Mouse (Mus musculus) hindbrain, embryonic 12.5 days (tissue): ENCODE data around the gene Timm10. TPM values are rescaled to one million over a fixed set of nuclear protein-coding genes. Genes with fewer than 3 reads are reported as not detected.

ENCODE experiments used
- ATAC-seq: fragments of 200-750 bp; cut with Nextera tagmentation; 2 replicates; pipeline ENCODE4 v1.8.0; 2017; ENCODE audit warnings: moderate TSS enrichment; ENCODE audit not compliant: low FRiP score
- H3K27ac ChIP-seq: fragments of 300-500 bp; sonication (generic); 2 replicates; pipeline ENCODE4 v1.5.1; 2016; ENCODE audit warnings: mild to moderate bottlenecking
- H3K27me3 ChIP-seq: fragments of 300-500 bp; sonication (generic); 2 replicates; pipeline ENCODE4 v1.6.1; 2016; ENCODE audit warnings: mild to moderate bottlenecking
- H3K36me3 ChIP-seq: fragments of 300-500 bp; sonication (generic); 2 replicates; pipeline ENCODE4 v1.6.1; 2016; ENCODE audit warnings: mild to moderate bottlenecking
- H3K4me1 ChIP-seq: fragments of 300-500 bp; sonication (generic); 2 replicates; pipeline ENCODE4 v1.6.1; 2016
- H3K4me2 ChIP-seq: fragments of 300-500 bp; sonication (generic); replicated peaks from 2 replicates; pipeline ENCODE4 v1.6.1; 2016; ENCODE audit warnings: mild to moderate bottlenecking
- H3K4me3 ChIP-seq: fragments of 300-500 bp; sonication (generic); 2 replicates; pipeline ENCODE4 v1.5.1; 2016; ENCODE audit warnings: mild to moderate bottlenecking
- H3K9ac ChIP-seq: fragments of 300-500 bp; sonication (generic); 2 replicates; pipeline ENCODE4 v1.6.1; 2016; ENCODE audit warnings: mild to moderate bottlenecking, moderate library complexity
- H3K9me3 ChIP-seq: fragments of 300-500 bp; sonication (generic); replicated peaks from 2 replicates; pipeline ENCODE4 v1.6.1; 2016; ENCODE audit warnings: mild to moderate bottlenecking
- WGBS: fragments of 180-500 bp; shearing (Covaris S2); methylation state at CpG from one replicate; pipeline ENCODE4 v1.1.7; 2016; 5-methylcytosine and 5-hydroxymethylcytosine counted together
- polyA plus RNA-seq: library from polyadenylated mRNA; unstranded; fragments of >200 nt; fragmentation: Nextera tagmentation; extraction: Ambion mirVana; gene quantifications from 2 replicates; pipeline ENCODE4 v1.2.1, GENCODE M21; 2016

Gene Timm10
- polyA plus RNA-seq, 1 experiment from 2014 or later: 35.8 TPM

DNA sequence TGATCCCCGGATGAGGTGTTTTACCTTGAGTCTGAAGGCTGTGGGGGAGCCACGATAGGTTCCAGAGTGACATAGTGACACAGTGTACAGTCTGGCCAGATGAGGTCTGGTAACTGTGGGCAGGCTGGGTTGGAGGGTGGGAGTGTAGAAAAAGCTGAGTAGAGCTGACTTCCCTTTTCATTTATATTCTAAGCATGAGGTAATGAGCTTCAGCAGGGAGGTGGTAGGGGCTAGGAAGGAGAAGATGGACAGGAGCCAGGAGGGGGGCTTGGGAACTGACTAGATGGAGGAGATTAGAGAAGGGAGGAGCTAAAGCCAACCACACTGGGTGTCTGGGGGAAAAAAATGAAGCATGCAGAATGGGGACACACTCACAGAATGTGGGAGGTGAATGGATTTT, 42.2 kb downstream of the Timm10 start:
- 73% methylated on average over 2 of the region's 2 CpGs for WGBS
- Histone ChIP-seq H3K9me3 (no peaks in the 10 kb centered on the region), H3K9ac (no peak overlapping the region), H3K27me3 (peaks cover 86% of the 10 kb centered on the region), H3K4me1 (peaks cover 23% of the 10 kb centered on the region), H3K4me3 (no peak overlapping the region), H3K36me3 (no peaks in the 10 kb centered on the region), H3K4me2 (no peak overlapping the region), H3K27ac (no peak overlapping the region)
- ATAC-seq: no peak

- ATAC-seq: no peak
- no peak overlapping the region for H3K4me2 ChIP-seq
- peaks cover 20% of the 10 kb centered on the region for H3K4me1 ChIP-seq
- H3K27ac ChIP-seq: no peak overlapping the region
- no peak overlapping the region for H3K4me3 ChIP-seq
- no peaks in the 10 kb centered on the region for H3K9me3 ChIP-seq
- no peaks in the 10 kb centered on the region for H3K36me3 ChIP-seq
- WGBS: 59% methylated on average over 4 of the region's 4 CpGs
- peaks cover 99% of the 10 kb centered on the region for H3K27me3 ChIP-seq
- H3K9ac ChIP-seq: no peak overlapping the region
Measured at GRCm38 (mm10) chr2:84870623-84871160, 43.9 kb downstream of the Timm10 start.

DNA sequence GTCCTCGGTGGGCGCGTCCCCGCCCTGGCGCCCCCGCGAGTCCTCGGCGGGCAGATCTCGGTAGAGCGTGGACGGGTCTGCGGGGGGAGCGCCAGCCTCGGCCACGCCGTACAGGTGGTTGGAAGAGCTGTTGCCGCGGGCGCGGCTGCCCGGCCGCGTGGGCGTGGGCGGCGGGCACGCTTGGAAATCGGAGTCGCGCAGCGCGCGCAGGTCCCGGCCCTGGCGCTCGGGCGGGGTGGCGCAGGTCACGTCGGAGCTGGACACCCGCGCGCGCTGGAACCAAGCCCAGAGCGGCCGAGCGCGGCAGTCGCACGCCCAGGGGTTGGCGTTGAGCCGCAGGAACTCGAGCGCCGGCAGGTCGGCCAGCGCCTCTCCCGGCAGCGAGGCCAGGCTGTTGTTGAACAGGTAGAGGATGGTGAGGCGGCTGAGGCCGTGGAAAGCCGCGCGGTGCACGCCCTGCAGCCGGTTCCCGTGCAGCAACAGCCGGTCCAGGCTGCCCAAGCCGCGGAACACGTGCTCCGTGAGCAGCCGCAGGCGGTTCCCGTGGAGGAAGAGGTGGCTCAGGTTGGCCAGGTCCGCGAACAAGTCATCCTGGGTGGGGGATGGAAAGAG, 45.4 kb downstream of the Timm10 start:
- Histone ChIP-seq H3K27ac (no peak overlapping the region), H3K4me1 (peaks cover 10% of the 10 kb centered on the region), H3K9ac (peak overlapping the region; percentile 49), H3K9me3 (no peaks in the 10 kb centered on the region), H3K36me3 (no peaks in the 10 kb centered on the region), H3K27me3 (peaks cover 99% of the 10 kb centered on the region), H3K4me3 (peak overlapping the region; percentile 51), H3K4me2 (peak overlapping the region; percentile 88)
- peak; percentile 32; the same call in 1 of the 2 replicates for ATAC-seq
- WGBS: 1% methylated on average over 78 of the region's 78 CpGs

- H3K9ac ChIP-seq: no peak overlapping the region
- H3K9me3 ChIP-seq: no peaks in the 10 kb centered on the region
- peaks cover 71% of the 10 kb centered on the region for H3K27me3 ChIP-seq
- no peak overlapping the region for H3K27ac ChIP-seq
- H3K4me3 ChIP-seq: no peak overlapping the region
- 50% methylated on average over 6 of the region's 6 CpGs for WGBS
- H3K4me2 ChIP-seq: no peak overlapping the region
- no peaks in the 10 kb centered on the region for H3K36me3 ChIP-seq
- ATAC-seq: no peak
- peaks cover 10% of the 10 kb centered on the region for H3K4me1 ChIP-seq
Measured at GRCm38 (mm10) chr2:84875842-84876241, 49.0 kb downstream of the Timm10 start.

Other genes with a start within 250 kb of the Timm10 start
- gene Ctnnd1, start 176.2 kb upstream of the Timm10 start, polyA plus RNA-seq: 52.8 and 62.7 TPM in 2 replicates
- 0.32 and 0.48 TPM in 2 replicates for gene Btbd18, start 167.9 kb upstream of the Timm10 start, polyA plus RNA-seq
- gene Selenoh, start 156.2 kb upstream of the Timm10 start, polyA plus RNA-seq: 281 and 304 TPM in 2 replicates
- not detected in 2 replicates for gene Gm28635, start 149.0 kb upstream of the Timm10 start, polyA plus RNA-seq
- 49.3 and 50.0 TPM in 2 replicates for gene Med19, start 148.6 kb upstream of the Timm10 start, polyA plus RNA-seq
- gene Tmx2, start 147.9 kb upstream of the Timm10 start, polyA plus RNA-seq: 172 and 181 TPM in 2 replicates
- gene Zdhhc5, start 111.8 kb upstream of the Timm10 start, polyA plus RNA-seq: 30.0 and 33.8 TPM in 2 replicates
- 35.0 and 37.0 TPM in 2 replicates for gene Clp1, start 99.6 kb upstream of the Timm10 start, polyA plus RNA-seq
- 21.0 and 22.4 TPM in 2 replicates for gene Ypel4, start 92.9 kb upstream of the Timm10 start, polyA plus RNA-seq
- gene Gm19426, start 83.3 kb upstream of the Timm10 start, polyA plus RNA-seq: 9.7 and 10.9 TPM in 2 replicates
- gene Serping1, start 51.6 kb upstream of the Timm10 start, polyA plus RNA-seq: 35.4 and 43.2 TPM in 2 replicates
- gene Ube2l6, start 28.2 kb upstream of the Timm10 start, polyA plus RNA-seq: 32.9 and 34.0 TPM in 2 replicates
- 0.13 TPM in 1 of 2 replicates, not detected in the other for gene Smtnl1, start 4.3 kb upstream of the Timm10 start, polyA plus RNA-seq
- gene Slc43a1, start 11.9 kb downstream of the Timm10 start, polyA plus RNA-seq: 9.1 and 12.0 TPM in 2 replicates
- 5.2 and 6.4 TPM in 2 replicates for gene Rtn4rl2, start 59.7 kb downstream of the Timm10 start, polyA plus RNA-seq
- gene Slc43a3, start 109.6 kb downstream of the Timm10 start, polyA plus RNA-seq: 20.7 and 21.2 TPM in 2 replicates
- 0.26 TPM in 1 of 2 replicates, not detected in the other for gene Prg2, start 153.5 kb downstream of the Timm10 start, polyA plus RNA-seq
- gene Prg3, start 161.2 kb downstream of the Timm10 start, polyA plus RNA-seq: not detected in 2 replicates
- 239 and 240 TPM in 2 replicates for gene Ssrp1, start 210.2 kb downstream of the Timm10 start, polyA plus RNA-seq
- gene P2rx3, start 210.5 kb downstream of the Timm10 start, polyA plus RNA-seq: 18.1 and 23.7 TPM in 2 replicates
- 42.2 and 46.7 TPM in 2 replicates for gene Tnks1bp1, start 221.0 kb downstream of the Timm10 start, polyA plus RNA-seq